Mouse (Mus musculus) MEL (cell line): Measurements from ENCODE around the gene Grm7. TPM values are rescaled to one million over a fixed set of nuclear protein-coding genes. Genes with fewer than 3 reads are reported as not detected.

Experiments
- DNase-seq: peaks from one replicate; pipeline ENCODE4 v3.0.0; 2011; ENCODE audit warnings: low read depth, low spot score
- H3K27ac ChIP-seq: 2 replicates; pipeline ENCODE4 v1.5.1; 2012; ENCODE audit warnings: low read depth, mild to moderate bottlenecking, control low read depth, low read length, moderate library complexity; ENCODE audit not compliant: control insufficient read depth
- H3K27me3 ChIP-seq, 2 experiments: fragments of 150-350 bp in 1 of 2; sonication (generic) in 1 of 2; 2 replicates each; pipeline ENCODE4 v1.6.1; 2012; ENCODE audit warnings: low read length in 2 of 2, mild to moderate bottlenecking in 2 of 2, improper control_type of control experiment in 1 of 2, moderate library complexity in 1 of 2; ENCODE audit not compliant: insufficient read depth in 2 of 2, control insufficient read depth in 1 of 2
- H3K36me3 ChIP-seq, 2 experiments: 2 replicates each; pipeline ENCODE4 v1.6.1; 2012 to 2014; ENCODE audit warnings: low read length in 2 of 2, improper control_type of control experiment in 1 of 2, inconsistent platforms in 1 of 2, mild to moderate bottlenecking in 1 of 2; ENCODE audit not compliant: insufficient read depth in 2 of 2, control insufficient read depth in 1 of 2
- H3K4me1 ChIP-seq, 2 experiments: fragments of 150-350 bp in 1 of 2; sonication (generic) in 1 of 2; 2 replicates each; pipeline ENCODE4 v1.6.1; 2012; ENCODE audit warnings: low read length in 2 of 2, improper control_type of control experiment in 1 of 2, mild to moderate bottlenecking in 1 of 2; ENCODE audit not compliant: insufficient read depth in 2 of 2, control insufficient read depth in 1 of 2
- H3K4me3 ChIP-seq, 2 experiments: fragments of 150-350 bp in 1 of 2; sonication (generic) in 1 of 2; 2 replicates each; pipeline ENCODE4 v1.5.1; 2012; ENCODE audit warnings: low read depth in 2 of 2, low read length in 2 of 2, mild to moderate bottlenecking in 2 of 2, moderate library complexity in 2 of 2, control low read depth in 1 of 2, improper control_type of control experiment in 1 of 2; ENCODE audit not compliant: control insufficient read depth in 1 of 2, insufficient read depth in 1 of 2
- H3K79me2 ChIP-seq: 2 replicates; pipeline ENCODE4 v1.6.1; 2012; ENCODE audit warnings: mild to moderate bottlenecking, low read length, moderate library complexity; ENCODE audit not compliant: control insufficient read depth, poor library complexity, insufficient read depth
- H3K9ac ChIP-seq: 2 replicates; pipeline ENCODE4 v1.6.1; 2012; ENCODE audit warnings: low read depth, mild to moderate bottlenecking, control low read depth, low read length, moderate library complexity; ENCODE audit not compliant: control insufficient read depth, poor library complexity, severe bottlenecking
- H3K9me3 ChIP-seq: fragments of 150-350 bp; sonication (generic); replicated peaks from 2 replicates; pipeline ENCODE4 v1.6.1; 2012; ENCODE audit warnings: mild to moderate bottlenecking, low read length, improper control_type of control experiment, moderate library complexity; ENCODE audit not compliant: insufficient read depth
- BHLHE40 ChIP-seq: IDR thresholded peaks from 2 replicates; pipeline ENCODE4 v1.6.1; 2012; ENCODE audit warnings: low read depth, mild to moderate bottlenecking, inconsistent platforms, low read length, improper control_type of control experiment, borderline replicate concordance
- CHD1 ChIP-seq: IDR thresholded peaks from 2 replicates; pipeline ENCODE4 v1.6.1; 2012; ENCODE audit warnings: low read depth, mild to moderate bottlenecking, inconsistent platforms, low read length, improper control_type of control experiment
- CHD2 ChIP-seq: IDR thresholded peaks from 2 replicates; pipeline ENCODE4 v1.6.1; 2011; ENCODE audit warnings: low read length, improper control_type of control experiment
- CTCF ChIP-seq, 3 experiments: IDR thresholded peaks in 2 of 3; conservative IDR thresholded peaks in 1 of 3; 2 replicates each; pipeline ENCODE4 v1.5.1; 2011 to 2012; ENCODE audit warnings: low read length in 3 of 3, low read depth in 2 of 3, mild to moderate bottlenecking in 2 of 3, improper control_type of control experiment in 1 of 3, inconsistent platforms in 1 of 3, mixed read lengths in 1 of 3, moderate library complexity in 1 of 3; ENCODE audit not compliant: control insufficient read depth in 1 of 3, insufficient read depth in 1 of 3, poor library complexity in 1 of 3, severe bottlenecking in 1 of 3
- E2F4 ChIP-seq: IDR thresholded peaks from 2 replicates; pipeline ENCODE4 v1.6.1; 2011; ENCODE audit warnings: low read depth, low read length, improper control_type of control experiment, borderline replicate concordance
- ELF1 ChIP-seq: IDR thresholded peaks from 2 replicates; pipeline ENCODE4 v1.6.1; 2014; ENCODE audit warnings: low read depth, mild to moderate bottlenecking, inconsistent platforms, low read length, improper control_type of control experiment, moderate library complexity
- ETS1 ChIP-seq: IDR thresholded peaks from 2 replicates; pipeline ENCODE4 v1.6.1; 2012; ENCODE audit warnings: low read depth, mild to moderate bottlenecking, inconsistent platforms, low read length, improper control_type of control experiment, moderate library complexity
- GABPA ChIP-seq: IDR thresholded peaks from 2 replicates; pipeline ENCODE4 v1.6.1; 2012; ENCODE audit warnings: low read depth, mild to moderate bottlenecking, inconsistent platforms, low read length, improper control_type of control experiment, moderate library complexity
- GATA1 ChIP-seq: IDR thresholded peaks from 2 replicates; pipeline ENCODE4 v1.6.1; 2011; ENCODE audit warnings: low read depth, low read length, improper control_type of control experiment
- HCFC1 ChIP-seq: IDR thresholded peaks from 2 replicates; pipeline ENCODE4 v1.6.1; 2012; ENCODE audit warnings: low read depth, mild to moderate bottlenecking, inconsistent platforms, low read length, improper control_type of control experiment, moderate library complexity
- JUND ChIP-seq: IDR thresholded peaks from 2 replicates; pipeline ENCODE4 v1.6.1; 2011; ENCODE audit warnings: low read depth, mild to moderate bottlenecking, improper control_type of control experiment, low read length
- MAFK ChIP-seq: IDR thresholded peaks from 2 replicates; pipeline ENCODE4 v1.6.1; 2011; ENCODE audit warnings: low read depth, mild to moderate bottlenecking, low read length, improper control_type of control experiment, borderline replicate concordance
- MXI1 ChIP-seq: IDR thresholded peaks from 2 replicates; pipeline ENCODE4 v1.6.1; 2011; ENCODE audit warnings: mild to moderate bottlenecking, low read depth, low read length, improper control_type of control experiment
- MYB ChIP-seq: IDR thresholded peaks from 2 replicates; pipeline ENCODE4 v1.6.1; 2011; ENCODE audit warnings: mild to moderate bottlenecking, low read depth, low read length, improper control_type of control experiment
- NELFE ChIP-seq: IDR thresholded peaks from 2 replicates; pipeline ENCODE4 v1.6.1; 2011; ENCODE audit warnings: low read depth, low read length, improper control_type of control experiment
- NRF1 ChIP-seq: IDR thresholded peaks from 2 replicates; pipeline ENCODE4 v1.6.1; 2014; ENCODE audit warnings: low read depth, mild to moderate bottlenecking, inconsistent platforms, low read length, improper control_type of control experiment, moderate library complexity; ENCODE audit not compliant: poor library complexity, insufficient read depth, severe bottlenecking
- POLR2A ChIP-seq, 2 experiments: IDR thresholded peaks; 2 replicates each; pipeline ENCODE4 v1.6.1; 2011 to 2012; ENCODE audit warnings: low read length in 2 of 2, mild to moderate bottlenecking in 2 of 2, control low read depth in 1 of 2, improper control_type of control experiment in 1 of 2, low read depth in 1 of 2, moderate library complexity in 1 of 2; ENCODE audit not compliant: control insufficient read depth in 1 of 2, insufficient read depth in 1 of 2, poor library complexity in 1 of 2
- POLR2AphosphoS2 ChIP-seq: IDR thresholded peaks from 2 replicates; pipeline ENCODE4 v1.6.1; 2011; ENCODE audit warnings: low read length, improper control_type of control experiment
- POLR2AphosphoS5 ChIP-seq: IDR thresholded peaks from 2 replicates; pipeline ENCODE4 v1.6.1; 2012; ENCODE audit warnings: low read depth, borderline replicate concordance, mild to moderate bottlenecking, inconsistent platforms, low read length, moderate library complexity, mixed read lengths
- RAD21 ChIP-seq: IDR thresholded peaks from 2 replicates; pipeline ENCODE4 v1.6.1; 2011; ENCODE audit warnings: mild to moderate bottlenecking, low read depth, low read length, improper control_type of control experiment
- RCOR1 ChIP-seq: IDR thresholded peaks from 2 replicates; pipeline ENCODE4 v1.6.1; 2012; ENCODE audit warnings: low read depth, mild to moderate bottlenecking, inconsistent platforms, low read length, improper control_type of control experiment
- SMC3 ChIP-seq: IDR thresholded peaks from 2 replicates; pipeline ENCODE4 v1.6.1; 2011; ENCODE audit warnings: low read depth, low read length, improper control_type of control experiment
- TAL1 ChIP-seq: IDR thresholded peaks from 2 replicates; pipeline ENCODE4 v1.6.1; 2012; ENCODE audit warnings: mild to moderate bottlenecking, inconsistent platforms, low read length, moderate library complexity, mixed read lengths
- TBP ChIP-seq: IDR thresholded peaks from 2 replicates; pipeline ENCODE4 v1.8.0; 2011; ENCODE audit warnings: low read depth, low read length, improper control_type of control experiment
- TCF12 ChIP-seq: IDR thresholded peaks from 2 replicates; pipeline ENCODE4 v1.6.1; 2014; ENCODE audit warnings: low read depth, mild to moderate bottlenecking, inconsistent platforms, low read length, improper control_type of control experiment, moderate library complexity
- USF1 ChIP-seq: IDR thresholded peaks from 2 replicates; pipeline ENCODE4 v1.6.1; 2014; ENCODE audit warnings: low read depth, mild to moderate bottlenecking, inconsistent platforms, low read length, improper control_type of control experiment, moderate library complexity
- USF2 ChIP-seq, 2 experiments: IDR thresholded peaks; 2 replicates each; pipeline ENCODE4 v1.6.1; 2011 to 2012; ENCODE audit warnings: improper control_type of control experiment in 2 of 2, low read length in 2 of 2, borderline replicate concordance in 1 of 2, inconsistent platforms in 1 of 2, low read depth in 1 of 2, mild to moderate bottlenecking in 1 of 2; ENCODE audit not compliant: insufficient read depth in 1 of 2
- ZKSCAN1 ChIP-seq: IDR thresholded peaks from 2 replicates; pipeline ENCODE4 v1.6.1; 2012; ENCODE audit warnings: low read depth, mild to moderate bottlenecking, inconsistent platforms, low read length, improper control_type of control experiment, moderate library complexity
- ZMIZ1 ChIP-seq: IDR thresholded peaks from 2 replicates; pipeline ENCODE4 v1.6.1; 2012; ENCODE audit warnings: low read depth, mild to moderate bottlenecking, inconsistent platforms, low read length, improper control_type of control experiment, moderate library complexity
- ZNF384 ChIP-seq: IDR thresholded peaks from 2 replicates; pipeline ENCODE4 v1.6.1; 2012; ENCODE audit warnings: low read depth, mild to moderate bottlenecking, inconsistent platforms, low read length, improper control_type of control experiment
- polyA plus RNA-seq, 2 experiments: library from polyadenylated mRNA; stranded (reverse) in 1 of 2; unstranded in 1 of 2; fragments of >175 nt in 1 of 2; fragments of >200 nt in 1 of 2; gene quantifications; 2 replicates each; pipeline versions ENCODE4 v1.2.1 to v1.2.4; 2012; ENCODE audit warnings: low replicate concordance in 2 of 2, low read depth in 1 of 2; ENCODE audit not compliant: insufficient read length in 2 of 2, insufficient read depth in 1 of 2, missing spikeins in 1 of 2
- total RNA-seq: library from RNA; depleted of rRNA; stranded (reverse); fragments of 300-350 nt; gene quantifications from 2 replicates; pipeline ENCODE4 v1.2.3, GENCODE M21; 2012

Gene Grm7
- total and polyA plus RNA-seq, 3 experiments, result not detected

DNA sequence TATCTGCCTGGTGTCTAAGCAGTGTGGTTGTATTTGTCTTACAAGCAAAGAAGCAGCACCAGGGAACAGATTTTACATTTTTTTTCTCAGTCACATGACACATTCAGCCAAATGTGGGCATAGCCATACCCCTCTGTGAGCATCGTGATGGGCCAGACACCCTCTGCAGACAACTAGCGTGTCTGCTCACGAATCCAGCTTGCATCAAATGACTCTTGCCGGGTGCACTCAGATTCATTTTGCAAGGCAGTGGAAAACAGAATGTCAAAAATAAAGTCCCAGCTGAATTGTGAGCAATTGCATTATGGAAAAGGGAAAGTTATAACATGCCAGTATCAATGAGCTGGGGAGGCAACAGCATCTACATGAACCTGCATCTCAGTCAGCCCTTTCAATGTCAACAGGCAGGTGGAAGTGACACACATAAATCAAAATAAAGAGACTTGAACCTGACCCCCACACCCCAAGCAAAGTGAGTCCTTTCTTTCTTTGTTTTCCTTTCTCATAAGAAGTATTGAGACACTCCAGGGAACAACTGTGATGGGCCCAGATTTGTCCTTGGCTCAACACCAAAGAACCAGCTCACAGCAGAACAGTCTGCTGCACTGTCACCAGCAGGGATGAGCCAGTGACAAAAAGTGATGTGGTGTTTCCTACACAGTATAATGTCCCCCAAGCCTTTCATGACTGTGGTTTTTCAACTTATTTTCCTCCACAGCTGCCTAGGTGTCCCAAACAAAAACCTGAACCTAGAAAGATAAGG is 956.7 kb downstream of the Grm7 start:
- H3K4me3 ChIP-seq, result no peak overlapping the region
- H3K27ac ChIP-seq, result no peak overlapping the region
- no peaks in the 10 kb centered on the region for H3K4me1 ChIP-seq
- no peak for DNase-seq
- H3K79me2 ChIP-seq, result no peaks in the 10 kb centered on the region
- no peak for TF ChIP-seq POLR2AphosphoS5
- no peak for TF ChIP-seq SMC3
- no peak for TF ChIP-seq TCF12
- no peak for TF ChIP-seq CHD2
- no peak for TF ChIP-seq USF2 (IDR thresholded peaks at IDR 0.05; ENCODE audit: borderline replicate concordance in 1 of 2, insufficient read depth in 1 of 2, low read depth in 1 of 2, low read length in 2 of 2)
- no peak for TF ChIP-seq POLR2A (IDR thresholded peaks at IDR 0.05; ENCODE audit: control insufficient read depth in 1 of 2, insufficient read depth in 1 of 2, low read depth in 1 of 2, low read length in 2 of 2, poor library complexity in 1 of 2)
- no peak for TF ChIP-seq GABPA
- no peak for TF ChIP-seq BHLHE40
- no peak for TF ChIP-seq CTCF (IDR thresholded peaks at IDR 0.05 in 2 of 3, conservative IDR thresholded peaks at IDR 0.05 in 1 of 3; ENCODE audit: control insufficient read depth in 1 of 3, insufficient read depth in 1 of 3, low read depth in 2 of 3, low read length in 3 of 3, poor library complexity in 1 of 3, severe bottlenecking in 1 of 3)
- TF ChIP-seq ELF1, result no peak
- TF ChIP-seq JUND, result no peak
- no peak for TF ChIP-seq MAFK
- TF ChIP-seq ZMIZ1, result no peak
- no peak for TF ChIP-seq NRF1
- no peak for TF ChIP-seq RAD21
- TF ChIP-seq E2F4, result no peak
- no peak for TF ChIP-seq TAL1
- no peak for TF ChIP-seq USF1
- TF ChIP-seq GATA1, result no peak
- no peak for TF ChIP-seq CHD1
- H3K9me3 ChIP-seq, result no peaks in the 10 kb centered on the region
- H3K9ac ChIP-seq, result no peak overlapping the region
- H3K27me3 ChIP-seq, result no peaks in the 10 kb centered on the region
- H3K36me3 ChIP-seq, result no peaks in the 10 kb centered on the region

DNA sequence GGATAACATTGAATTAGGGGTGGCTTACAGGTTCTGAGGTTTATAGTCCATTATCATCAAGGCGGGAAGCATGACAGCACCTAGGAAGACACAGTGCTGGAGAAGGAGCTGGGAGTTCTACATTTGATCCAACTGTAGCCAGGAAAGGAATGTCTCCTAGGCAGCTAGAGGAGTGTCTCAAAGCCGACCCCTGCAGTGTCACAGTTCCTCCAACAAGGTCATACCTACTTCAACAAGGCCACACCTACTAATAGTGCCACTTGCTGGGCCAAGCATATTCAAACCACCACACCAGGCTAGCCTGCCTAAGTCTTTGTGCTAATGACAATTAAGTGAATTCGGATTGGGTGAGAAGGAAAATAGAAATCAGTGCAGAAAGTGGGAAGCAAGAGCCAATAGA is 965.0 kb downstream of the Grm7 start:
- H3K4me3 ChIP-seq, result no peak overlapping the region
- no peak overlapping the region for H3K9ac ChIP-seq
- TF ChIP-seq NRF1 (no peak), ZKSCAN1 (no peak), MYB (no peak), ZNF384 (no peak), HCFC1 (no peak), BHLHE40 (no peak), MXI1 (no peak), TBP (no peak), POLR2A (IDR thresholded peaks at IDR 0.05; ENCODE audit: control insufficient read depth in 1 of 2, insufficient read depth in 1 of 2, low read depth in 1 of 2, low read length in 2 of 2, poor library complexity in 1 of 2) (no peak), RCOR1 (no peak), CHD2 (no peak), GABPA (no peak), NELFE (no peak), ETS1 (no peak), CHD1 (no peak), POLR2AphosphoS2 (no peak), POLR2AphosphoS5 (no peak)
- H3K79me2 ChIP-seq, result no peaks in the 10 kb centered on the region
- H3K27ac ChIP-seq, result no peak overlapping the region
- H3K36me3 ChIP-seq, result no peaks in the 10 kb centered on the region
- H3K27me3 ChIP-seq, result no peaks in the 10 kb centered on the region
- no peaks in the 10 kb centered on the region for H3K4me1 ChIP-seq
- H3K9me3 ChIP-seq, result no peaks in the 10 kb centered on the region
- no peak for DNase-seq
